Mouse (Mus musculus): Measurements from ENCODE around the gene Fsip1. TPM values are rescaled to one million over a fixed set of nuclear protein-coding genes. Genes with fewer than 3 reads are reported as not detected.

Fsip1 gene
- polyA plus RNA-seq, 1 experiment from 2014 or later: 3.2 TPM

DNA sequence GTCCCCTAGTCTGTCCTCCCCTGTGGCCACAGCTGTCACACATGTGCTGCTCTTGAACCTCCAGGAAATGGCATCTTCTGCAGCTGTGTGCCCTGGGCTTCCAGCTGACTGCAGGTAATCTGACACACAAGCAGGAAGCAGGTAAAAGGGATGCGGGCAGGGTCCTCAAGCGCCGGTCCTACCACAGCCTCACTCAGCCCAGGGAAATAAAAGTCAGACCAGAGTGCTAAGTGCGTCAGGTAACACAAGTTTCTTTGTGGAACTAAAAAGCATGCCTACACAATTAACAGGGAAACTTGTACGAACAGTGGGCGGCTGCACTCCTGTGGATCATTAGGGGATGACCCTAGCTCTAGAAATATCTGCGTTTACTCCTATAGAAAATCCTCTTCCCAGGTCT lies 20.6 kb downstream of the Fsip1 start:
- H3K4me1 ChIP-seq (ENCODE audit: control insufficient read depth, insufficient read depth, low read length): no peaks in the 10 kb centered on the region

DNA sequence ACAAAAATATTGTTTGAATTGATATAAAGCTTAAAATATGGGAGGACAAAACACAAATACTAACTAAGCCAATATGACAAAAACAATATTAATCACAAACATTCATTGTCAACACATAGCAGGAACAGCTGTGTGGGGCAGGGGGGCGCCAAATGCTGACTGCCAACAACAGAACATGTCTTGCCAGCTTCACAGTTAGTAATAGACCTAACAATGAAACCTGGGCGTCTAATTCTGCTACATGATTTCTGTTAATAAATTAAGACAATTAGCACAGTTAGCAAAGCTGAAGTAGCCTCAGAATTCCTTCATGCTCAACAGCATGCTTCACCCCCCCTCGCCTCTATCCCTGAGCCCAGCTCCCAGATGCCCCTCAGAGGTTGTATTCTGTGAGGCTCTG lies 21.2 kb downstream of the Fsip1 start:
- ATAC-seq (ENCODE audit: low FRiP score, low TSS enrichment) (no peak), DNase-seq (no peak)
- Histone ChIP-seq H3K36me3 (ENCODE audit: control insufficient read depth, insufficient read depth, low read length) (no peaks in the 10 kb centered on the region), H3K4me3 (replicated peaks; ENCODE audit: low read depth, low read length) (no peak overlapping the region), H3K9me3 (ENCODE audit: control insufficient read depth, low read length) (no peaks in the 10 kb centered on the region), H3K27me3 (ENCODE audit: control insufficient read depth, insufficient read depth, low read length) (no peaks in the 10 kb centered on the region), H3K4me2 (ENCODE audit: low read length) (no peak overlapping the region), H3K4me1 (ENCODE audit: control insufficient read depth, insufficient read depth, low read length) (no peaks in the 10 kb centered on the region), H3K27ac (replicated peaks; ENCODE audit: low read depth, low read length) (no peak overlapping the region), H3K9ac (replicated peaks; ENCODE audit: low read length) (no peak overlapping the region)
- 87% methylated on average over 3 of the region's 3 CpGs for WGBS

More for the DNA sequence above, 20.6 kb downstream of the Fsip1 start:
- H3K36me3 ChIP-seq (ENCODE audit: control insufficient read depth, insufficient read depth, low read length): no peaks in the 10 kb centered on the region
- H3K27ac ChIP-seq (replicated peaks; ENCODE audit: low read depth, low read length): no peak overlapping the region
- no peaks in the 10 kb centered on the region for H3K27me3 ChIP-seq (ENCODE audit: control insufficient read depth, insufficient read depth, low read length)
- no peak overlapping the region for H3K4me2 ChIP-seq (ENCODE audit: low read length)
- H3K9ac ChIP-seq (replicated peaks; ENCODE audit: low read length): no peak overlapping the region
- H3K4me3 ChIP-seq (replicated peaks; ENCODE audit: low read depth, low read length): no peak overlapping the region
- ATAC-seq (ENCODE audit: low FRiP score, low TSS enrichment): no peak
- no peak for DNase-seq
- H3K9me3 ChIP-seq (ENCODE audit: control insufficient read depth, low read length): no peaks in the 10 kb centered on the region
- WGBS: 86% methylated on average over 7 of the region's 7 CpGs

DNA sequence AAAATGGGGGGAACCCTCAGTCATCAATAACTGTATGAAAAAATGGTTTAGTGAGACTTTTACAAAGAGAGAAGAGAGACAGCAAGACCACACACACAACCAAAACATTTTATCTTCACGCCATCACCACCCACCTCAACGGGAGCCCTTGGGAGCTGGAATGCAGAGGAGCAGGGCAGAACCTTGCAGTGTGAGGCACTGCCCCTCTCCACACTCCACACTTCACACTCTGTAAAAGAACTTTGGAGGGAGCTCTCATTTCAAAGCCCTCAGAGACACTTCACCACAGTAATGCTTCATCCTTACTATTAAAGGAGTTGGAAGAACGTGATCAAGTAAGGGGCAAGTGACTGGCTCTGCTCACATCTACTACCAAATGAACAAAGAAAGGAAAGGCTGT lies 26.2 kb downstream of the Fsip1 start:
- H3K27me3 ChIP-seq (ENCODE audit: control insufficient read depth, insufficient read depth, low read length): no peaks in the 10 kb centered on the region
- no peak for ATAC-seq (ENCODE audit: low FRiP score, low TSS enrichment)
- H3K4me2 ChIP-seq (ENCODE audit: low read length): no peak overlapping the region
- 88% methylated on average over 3 of the region's 3 CpGs for WGBS
- DNase-seq: no peak
- no peaks in the 10 kb centered on the region for H3K4me1 ChIP-seq (ENCODE audit: control insufficient read depth, insufficient read depth, low read length)
- no peaks in the 10 kb centered on the region for H3K36me3 ChIP-seq (ENCODE audit: control insufficient read depth, insufficient read depth, low read length)
- no peak overlapping the region for H3K4me3 ChIP-seq (replicated peaks; ENCODE audit: low read depth, low read length)
- no peak overlapping the region for H3K9ac ChIP-seq (replicated peaks; ENCODE audit: low read length)
- H3K27ac ChIP-seq (replicated peaks; ENCODE audit: low read depth, low read length): no peak overlapping the region
- H3K9me3 ChIP-seq (ENCODE audit: control insufficient read depth, low read length): no peaks in the 10 kb centered on the region

DNA sequence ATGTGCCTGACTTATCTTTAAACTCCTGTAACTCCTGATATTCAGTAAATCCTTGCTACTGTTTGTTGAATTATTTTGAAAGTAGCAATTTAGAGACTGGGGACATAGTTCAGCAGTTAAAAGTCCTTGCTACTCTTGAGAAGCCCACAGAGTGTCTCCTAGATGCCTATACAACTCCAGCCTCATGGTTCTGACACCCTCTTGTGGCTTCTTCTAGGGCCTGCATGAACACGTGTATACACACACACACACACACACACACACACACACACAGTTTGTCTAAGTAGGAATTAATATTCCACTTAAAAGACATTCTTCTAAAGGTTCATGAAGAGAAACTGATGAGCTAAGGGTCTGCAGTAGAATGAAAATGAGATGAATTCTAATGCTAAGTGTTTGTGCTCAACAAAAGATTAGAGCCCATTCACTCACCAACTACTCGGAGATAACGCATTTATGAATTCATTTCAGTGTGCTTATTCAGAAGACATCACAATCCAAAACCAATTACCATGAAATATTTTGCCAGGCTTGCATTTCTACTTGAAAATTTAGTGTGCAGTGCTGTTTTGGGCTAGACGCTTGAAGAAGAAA lies 28.2 kb downstream of the Fsip1 start:
- H3K36me3 ChIP-seq (ENCODE audit: control insufficient read depth, insufficient read depth, low read length): no peaks in the 10 kb centered on the region
- WGBS: 55% methylated on average over 4 of the region's 4 CpGs
- H3K9ac ChIP-seq (replicated peaks; ENCODE audit: low read length): no peak overlapping the region
- no peak overlapping the region for H3K4me2 ChIP-seq (ENCODE audit: low read length)
- no peak overlapping the region for H3K4me3 ChIP-seq (replicated peaks; ENCODE audit: low read depth, low read length)
- H3K4me1 ChIP-seq (ENCODE audit: control insufficient read depth, insufficient read depth, low read length): no peaks in the 10 kb centered on the region
- H3K27ac ChIP-seq (replicated peaks; ENCODE audit: low read depth, low read length): no peak overlapping the region
- no peaks in the 10 kb centered on the region for H3K9me3 ChIP-seq (ENCODE audit: control insufficient read depth, low read length)
- no peaks in the 10 kb centered on the region for H3K27me3 ChIP-seq (ENCODE audit: control insufficient read depth, insufficient read depth, low read length)
- no peak for DNase-seq
- ATAC-seq (ENCODE audit: low FRiP score, low TSS enrichment): no peak

DNA sequence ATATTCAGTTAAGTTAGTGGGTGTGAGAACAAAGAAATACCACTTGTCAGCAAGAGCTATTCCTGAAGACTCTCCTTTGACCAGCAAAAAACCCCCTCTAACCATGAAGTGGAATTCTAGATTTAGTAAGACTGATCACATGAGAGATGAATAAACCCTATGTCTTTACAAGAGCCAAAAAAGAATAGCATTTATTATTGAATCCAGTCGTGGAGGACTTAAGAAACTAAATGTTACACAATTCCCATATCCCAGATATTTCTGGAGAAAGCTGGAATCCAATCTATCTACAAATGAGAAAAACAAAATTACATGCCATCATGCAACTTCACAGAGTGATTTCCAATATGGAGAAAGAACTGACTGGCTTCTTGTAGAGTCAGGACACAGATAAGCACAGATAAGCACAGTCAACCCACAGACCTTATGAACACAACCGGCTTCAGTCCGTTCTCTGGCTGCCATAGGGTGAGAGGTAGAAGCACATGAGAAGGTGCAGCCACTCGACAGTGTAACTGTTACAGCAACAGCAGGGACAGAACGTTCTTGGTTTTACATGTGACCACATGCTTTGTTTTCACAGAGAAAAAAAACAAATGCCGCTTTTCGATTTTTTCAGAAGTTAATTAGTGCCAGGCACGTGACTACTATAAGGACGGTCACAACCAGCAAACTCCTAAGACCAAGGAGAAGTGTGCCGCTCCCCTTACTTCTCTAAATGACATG lies 31.3 kb downstream of the Fsip1 start:
- no peaks in the 10 kb centered on the region for H3K9me3 ChIP-seq (ENCODE audit: control insufficient read depth, low read length)
- no peaks in the 10 kb centered on the region for H3K36me3 ChIP-seq (ENCODE audit: control insufficient read depth, insufficient read depth, low read length)
- H3K4me2 ChIP-seq (ENCODE audit: low read length): no peak overlapping the region
- no peak for ATAC-seq (ENCODE audit: low FRiP score, low TSS enrichment)
- no peaks in the 10 kb centered on the region for H3K27me3 ChIP-seq (ENCODE audit: control insufficient read depth, insufficient read depth, low read length)
- 89% methylated on average over 10 of the region's 10 CpGs for WGBS
- H3K9ac ChIP-seq (replicated peaks; ENCODE audit: low read length): no peak overlapping the region
- H3K4me3 ChIP-seq (replicated peaks; ENCODE audit: low read depth, low read length): no peak overlapping the region
- DNase-seq: no peak
- no peaks in the 10 kb centered on the region for H3K4me1 ChIP-seq (ENCODE audit: control insufficient read depth, insufficient read depth, low read length)
- no peak overlapping the region for H3K27ac ChIP-seq (replicated peaks; ENCODE audit: low read depth, low read length)

DNA sequence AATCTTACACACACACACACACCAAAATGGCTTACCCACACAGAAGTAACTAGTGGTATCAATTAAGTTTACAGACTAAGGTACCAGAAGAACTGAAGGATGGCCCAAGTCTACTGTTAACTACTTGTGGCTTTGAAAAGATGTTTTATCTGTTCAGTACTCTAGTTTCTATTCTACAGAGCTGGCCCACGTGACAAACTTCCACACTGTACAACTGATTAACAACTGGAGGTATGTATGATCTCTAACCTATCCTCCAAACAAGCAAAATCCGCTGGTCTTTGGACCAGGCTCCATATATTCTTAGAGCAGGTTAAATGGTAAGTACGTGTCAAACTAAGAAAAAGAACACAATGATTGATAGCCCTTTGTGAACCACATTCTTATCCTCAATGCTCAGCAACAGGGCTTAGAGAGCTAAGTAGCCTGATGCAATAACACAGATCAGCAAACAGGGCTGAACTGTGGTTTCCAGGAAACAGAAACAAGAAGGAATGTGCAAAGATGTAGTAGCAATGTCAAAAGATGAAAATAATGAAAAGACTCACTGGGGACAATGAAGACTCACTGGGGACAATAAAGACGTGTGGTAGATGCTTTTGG lies 38.7 kb downstream of the Fsip1 start:
- DNase-seq (peak; percentile 31), ATAC-seq (ENCODE audit: low FRiP score, low TSS enrichment) (no peak)
- Histone ChIP-seq H3K27ac (replicated peaks; ENCODE audit: low read depth, low read length) (no peak overlapping the region), H3K36me3 (ENCODE audit: control insufficient read depth, insufficient read depth, low read length) (no peaks in the 10 kb centered on the region), H3K9ac (replicated peaks; ENCODE audit: low read length) (no peak overlapping the region), H3K4me1 (ENCODE audit: control insufficient read depth, insufficient read depth, low read length) (no peaks in the 10 kb centered on the region; the same call in 1 of the 2 replicates), H3K4me2 (ENCODE audit: low read length) (no peak overlapping the region), H3K9me3 (ENCODE audit: control insufficient read depth, low read length) (no peaks in the 10 kb centered on the region), H3K4me3 (replicated peaks; ENCODE audit: low read depth, low read length) (no peak overlapping the region), H3K27me3 (ENCODE audit: control insufficient read depth, insufficient read depth, low read length) (no peaks in the 10 kb centered on the region)
- WGBS: 5% methylated on average over 4 of the region's 4 CpGs

DNA sequence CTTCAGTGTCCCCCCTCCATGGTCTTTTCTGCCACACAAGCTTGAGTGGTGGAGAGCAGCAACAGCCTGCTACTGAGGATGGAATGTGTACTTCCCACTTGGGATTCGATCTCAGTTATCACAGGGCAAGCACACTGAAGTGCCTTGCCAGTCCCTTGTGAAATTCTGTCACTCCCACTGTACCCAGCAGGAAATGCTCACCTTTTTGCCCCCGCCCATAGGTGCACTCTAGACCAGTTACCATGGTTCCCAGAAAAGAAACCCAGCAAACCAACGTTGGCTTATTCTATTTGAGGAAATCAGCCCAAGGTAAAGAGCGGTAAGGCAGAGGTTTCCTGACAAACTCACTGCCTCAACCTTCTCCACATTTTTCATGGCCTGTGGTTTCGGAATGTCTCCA lies 47.1 kb downstream of the Fsip1 start:
- no peak overlapping the region for H3K4me2 ChIP-seq (ENCODE audit: low read length)
- no peaks in the 10 kb centered on the region for H3K36me3 ChIP-seq (ENCODE audit: control insufficient read depth, insufficient read depth, low read length)
- ATAC-seq (ENCODE audit: low FRiP score, low TSS enrichment) (no peak), DNase-seq (no peak)
- H3K4me3 ChIP-seq (replicated peaks; ENCODE audit: low read depth, low read length): no peak overlapping the region
- H3K9ac ChIP-seq (replicated peaks; ENCODE audit: low read length): no peak overlapping the region
- peaks cover 10% of the 10 kb centered on the region for H3K4me1 ChIP-seq (ENCODE audit: control insufficient read depth, insufficient read depth, low read length)
- 82% methylated on average over 5 of the region's 5 CpGs for WGBS
- H3K27me3 ChIP-seq (ENCODE audit: control insufficient read depth, insufficient read depth, low read length): no peaks in the 10 kb centered on the region; the same call in 1 of the 2 replicates
- H3K9me3 ChIP-seq (ENCODE audit: control insufficient read depth, low read length): no peaks in the 10 kb centered on the region
- no peak overlapping the region for H3K27ac ChIP-seq (replicated peaks; ENCODE audit: low read depth, low read length)

DNA sequence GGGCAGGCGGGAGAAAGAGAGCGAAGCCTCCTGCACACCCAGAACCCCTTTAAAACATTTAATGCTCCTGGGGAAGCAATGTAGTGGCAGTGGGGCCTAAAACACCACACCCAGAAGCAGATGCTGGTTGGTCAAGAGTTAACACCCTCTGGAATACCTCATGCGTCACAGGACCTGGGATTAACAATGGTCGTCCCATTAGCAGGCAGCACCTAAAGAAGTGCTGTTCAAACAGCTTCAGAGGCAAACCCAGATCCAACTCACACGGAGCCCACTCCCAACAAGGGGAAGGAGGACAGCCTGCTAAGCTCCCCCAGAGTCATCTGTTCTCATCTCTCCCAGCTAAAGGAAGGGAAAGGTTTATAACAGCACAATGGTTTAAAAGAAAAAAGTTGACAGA lies 48.1 kb downstream of the Fsip1 start:
- DNase-seq (no peak), ATAC-seq (ENCODE audit: low FRiP score, low TSS enrichment) (no peak)
- 36% methylated on average over 5 of the region's 5 CpGs for WGBS
- H3K4me3 ChIP-seq (replicated peaks; ENCODE audit: low read depth, low read length): no peak overlapping the region
- H3K27me3 ChIP-seq (ENCODE audit: control insufficient read depth, insufficient read depth, low read length): no peaks in the 10 kb centered on the region; the same call in 1 of the 2 replicates
- no peaks in the 10 kb centered on the region for H3K36me3 ChIP-seq (ENCODE audit: control insufficient read depth, insufficient read depth, low read length)
- H3K9ac ChIP-seq (replicated peaks; ENCODE audit: low read length): no peak overlapping the region
- peaks cover 21% of the 10 kb centered on the region for H3K4me1 ChIP-seq (ENCODE audit: control insufficient read depth, insufficient read depth, low read length)
- H3K4me2 ChIP-seq (ENCODE audit: low read length): no peak overlapping the region
- H3K9me3 ChIP-seq (ENCODE audit: control insufficient read depth, low read length): no peaks in the 10 kb centered on the region
- H3K27ac ChIP-seq (replicated peaks; ENCODE audit: low read depth, low read length): no peak overlapping the region
